Mouse (Mus musculus): ENCODE results near the gene 2010111I01Rik.

GRCm38 (mm10) chr13:63298931-63299330, 334.2 kb downstream of the 2010111I01Rik start:
- TF ChIP-seq TBP (IDR thresholded peaks at IDR 0.05; ENCODE audit: low read depth, low read length) = no peak
- no peak for TF ChIP-seq POLR2A (IDR thresholded peaks at IDR 0.05; ENCODE audit: control insufficient read depth in 1 of 2, insufficient read depth in 1 of 2, low read depth in 1 of 2, low read length in 2 of 2, poor library complexity in 1 of 2)
- TF ChIP-seq JUND (IDR thresholded peaks at IDR 0.05; ENCODE audit: low read depth, low read length) = no peak

All from MEL (cell line).